Mouse (Mus musculus): ENCODE measurements around the gene Hsf2.

DNA sequence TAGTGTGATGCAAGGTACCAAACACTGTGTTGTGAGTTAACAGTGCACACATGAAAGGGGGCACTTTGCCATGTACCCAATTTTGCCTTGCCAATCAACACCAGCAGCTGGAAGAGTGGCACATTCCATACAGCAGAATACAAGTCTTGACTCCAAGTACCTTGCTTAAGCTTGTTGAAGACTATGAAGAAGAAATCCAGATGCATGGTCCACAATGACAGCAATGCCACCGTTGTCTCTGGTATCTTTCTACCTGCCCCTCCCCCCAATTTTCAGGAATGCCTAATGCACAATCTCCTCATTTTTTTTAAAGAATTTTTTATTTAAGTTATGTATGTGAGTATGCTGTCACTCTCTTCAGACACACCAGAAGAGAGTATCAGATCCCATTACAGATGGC lies 40.5 kb upstream of the Hsf2 start:
- TF ChIP-seq CTCF (IDR thresholded peaks at IDR 0.05; ENCODE audit: low read depth): no peak
- no peak for TF ChIP-seq EP300 (IDR thresholded peaks at IDR 0.05; ENCODE audit: low read depth)
